Mouse (Mus musculus) cerebellum, postnatal 14 days (tissue): ENCODE data around the gene Cabin1.

ENCODE experiments used
- DNase-seq, 2 experiments: peaks; one replicate each; pipeline ENCODE4 v3.0.0; 2021; ENCODE audit warnings: mixed read lengths in 2 of 2

Cabin1 gene

GRCm38 (mm10) chr10:75697693-75698092, 66.4 kb downstream of the Cabin1 start:
- DNase-seq, result no peak

GRCm38 (mm10) chr10:75696597-75697355, 67.4 kb downstream of the Cabin1 start:
- no peak for DNase-seq

- no peak for DNase-seq
These were observed 68.6 kb downstream of the Cabin1 start for GRCm38 (mm10) chr10:75695521-75695920.

GRCm38 (mm10) chr10:75695078-75695477, 69.1 kb downstream of the Cabin1 start:
- no peak for DNase-seq

- no peak for DNase-seq
These were observed 69.6 kb downstream of the Cabin1 start for GRCm38 (mm10) chr10:75694567-75694966.

GRCm38 (mm10) chr10:75693451-75694233, 70.5 kb downstream of the Cabin1 start:
- DNase-seq, result peak; percentile 54 to 59

- DNase-seq, result no peak
These were observed 75.5 kb downstream of the Cabin1 start for GRCm38 (mm10) chr10:75688598-75688997.

- DNase-seq, result no peak
These were observed 77.4 kb downstream of the Cabin1 start for GRCm38 (mm10) chr10:75686724-75687123.

GRCm38 (mm10) chr10:75684035-75685004, 79.8 kb downstream of the Cabin1 start:
- peak; percentile 51 to 62 for DNase-seq

- DNase-seq, result peak; percentile 87
These were observed 83.6 kb downstream of the Cabin1 start for GRCm38 (mm10) chr10:75680574-75681001.

- DNase-seq, result no peak
These were observed 84.9 kb downstream of the Cabin1 start for GRCm38 (mm10) chr10:75679204-75679603.

GRCm38 (mm10) chr10:75677989-75678388, 86.2 kb downstream of the Cabin1 start:
- peak; percentile 73 to 77 for DNase-seq

- no peak for DNase-seq
These were observed 86.6 kb downstream of the Cabin1 start for GRCm38 (mm10) chr10:75677571-75677970.

- no peak for DNase-seq
These were observed 87.1 kb downstream of the Cabin1 start for GRCm38 (mm10) chr10:75676819-75677565.

GRCm38 (mm10) chr10:75676286-75676685, 87.9 kb downstream of the Cabin1 start:
- no peak for DNase-seq

GRCm38 (mm10) chr10:75675594-75675993, 88.5 kb downstream of the Cabin1 start:
- no peak for DNase-seq

GRCm38 (mm10) chr10:75669936-75670335, 94.2 kb downstream of the Cabin1 start:
- no peak for DNase-seq

- DNase-seq, result peak; percentile 84 to 91
These were observed 96.2 kb downstream of the Cabin1 start for GRCm38 (mm10) chr10:75667911-75668270.

- peak; percentile 87 to 89 for DNase-seq
These were observed 96.8 kb downstream of the Cabin1 start for GRCm38 (mm10) chr10:75667115-75667910.

- peak in 1 of 2 experiments; percentile 61 for DNase-seq
These were observed 97.6 kb downstream of the Cabin1 start for GRCm38 (mm10) chr10:75666451-75667030.
